Mouse (Mus musculus): ENCODE measurements around the gene Hoxa7.

DNA sequence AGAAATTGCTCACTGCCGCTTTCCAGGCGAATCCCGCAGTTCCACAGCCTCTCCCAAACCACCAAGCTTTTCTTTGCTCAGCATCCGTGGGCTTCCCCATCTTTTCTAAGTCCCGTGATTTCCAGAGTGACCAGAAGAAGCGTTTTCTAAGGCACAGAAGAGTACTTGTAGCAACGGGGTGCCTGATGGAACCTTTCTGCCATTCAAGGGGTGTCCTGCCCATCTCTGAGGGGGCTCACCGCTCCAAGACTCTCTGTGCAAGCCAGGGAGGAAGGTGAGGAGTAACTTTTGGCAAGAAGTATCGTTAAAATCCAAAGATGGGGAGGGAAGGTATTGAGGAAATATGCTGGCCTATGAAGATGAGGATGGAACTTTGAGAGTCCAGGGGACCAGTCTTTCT lies 43.8 kb downstream of the Hoxa7 start:
- TF ChIP-seq POLR2A (IDR thresholded peaks at IDR 0.05; ENCODE audit: insufficient read length, low read depth) = no peak
- TF ChIP-seq TCF12 (IDR thresholded peaks at IDR 0.05; ENCODE audit: insufficient read depth, poor library complexity, severe bottlenecking) = no peak
- TF ChIP-seq MAX (IDR thresholded peaks at IDR 0.05; ENCODE audit: low read depth) = no peak
- no peak for TF ChIP-seq POLR2AphosphoS2 (IDR thresholded peaks at IDR 0.05; ENCODE audit: insufficient read length, low read depth)
- no peak for TF ChIP-seq MYOG (IDR thresholded peaks at IDR 0.05; ENCODE audit: control insufficient read depth in 1 of 3, insufficient read depth in 1 of 3, insufficient read length in 2 of 3, low read depth in 2 of 3)

Measured in myocyte (in vitro differentiated cells).